Mouse (Mus musculus): ENCODE data around the gene Plagl2. TPM values are rescaled to one million over a fixed set of nuclear protein-coding genes. Genes with fewer than 3 reads are reported as not detected.

Gene Plagl2
- 7.9 and 8.4 TPM in 2 replicates for polyA plus RNA-seq (2012; rRNA removed; ENCODE audit: low replicate concordance)

GRCm38 (mm10) chr2:153241250-153242014, at the start of gene Plagl2, which contains the start of gene Pofut1:
TSS of gene Plagl2 (minus strand) at chr2:153241426.
TSS of gene Pofut1 (plus strand) at chr2:153241533.

GRCm38 (mm10) chr2:153224946-153225594, 16.2 kb downstream of the Plagl2 start, which contains the start of gene Tspyl3:
TSS of gene Tspyl3 (minus strand) at chr2:153225441.

Other genes starting within 250 kb of the Plagl2 start
- gene Pdrg1, start 226.0 kb downstream of the Plagl2 start, polyA plus RNA-seq (2012; rRNA removed; ENCODE audit: low replicate concordance): 41.5 and 98.0 TPM in 2 replicates
- not detected in 2 replicates for gene Xkr7, start 209.6 kb downstream of the Plagl2 start, polyA plus RNA-seq (2012; rRNA removed; ENCODE audit: low replicate concordance)
- 31.0 and 33.8 TPM in 2 replicates for gene Ccm2l, start 175.5 kb downstream of the Plagl2 start, polyA plus RNA-seq (2012; rRNA removed; ENCODE audit: low replicate concordance)
- 16.8 and 18.9 TPM in 2 replicates for gene Hck, start 133.0 kb downstream of the Plagl2 start, polyA plus RNA-seq (2012; rRNA removed; ENCODE audit: low replicate concordance)
- gene Tm9sf4, start 80.1 kb downstream of the Plagl2 start, polyA plus RNA-seq (2012; rRNA removed; ENCODE audit: low replicate concordance): 35.5 and 58.9 TPM in 2 replicates
- gene Tspyl3, start 16.0 kb downstream of the Plagl2 start, polyA plus RNA-seq (2012; rRNA removed; ENCODE audit: low replicate concordance): 13.4 and 14.2 TPM in 2 replicates
- gene Pofut1, start 107 bp upstream of the Plagl2 start, polyA plus RNA-seq (2012; rRNA removed; ENCODE audit: low replicate concordance): 28.8 and 33.3 TPM in 2 replicates
- gene Kif3b, start 50.0 kb upstream of the Plagl2 start, polyA plus RNA-seq (2012; rRNA removed; ENCODE audit: low replicate concordance): 5.4 and 11.0 TPM in 2 replicates
- 10.7 and 13.6 TPM in 2 replicates for gene Asxl1, start 104.4 kb upstream of the Plagl2 start, polyA plus RNA-seq (2012; rRNA removed; ENCODE audit: low replicate concordance)